Mouse (Mus musculus) lung, postnatal 25 days (tissue): ENCODE results near the gene Gsg1l.

Experiments used
- DNase-seq: peaks from one replicate; pipeline ENCODE4 v3.0.0; 2022; ENCODE audit warnings: low spot score

The Gsg1l gene

DNA sequence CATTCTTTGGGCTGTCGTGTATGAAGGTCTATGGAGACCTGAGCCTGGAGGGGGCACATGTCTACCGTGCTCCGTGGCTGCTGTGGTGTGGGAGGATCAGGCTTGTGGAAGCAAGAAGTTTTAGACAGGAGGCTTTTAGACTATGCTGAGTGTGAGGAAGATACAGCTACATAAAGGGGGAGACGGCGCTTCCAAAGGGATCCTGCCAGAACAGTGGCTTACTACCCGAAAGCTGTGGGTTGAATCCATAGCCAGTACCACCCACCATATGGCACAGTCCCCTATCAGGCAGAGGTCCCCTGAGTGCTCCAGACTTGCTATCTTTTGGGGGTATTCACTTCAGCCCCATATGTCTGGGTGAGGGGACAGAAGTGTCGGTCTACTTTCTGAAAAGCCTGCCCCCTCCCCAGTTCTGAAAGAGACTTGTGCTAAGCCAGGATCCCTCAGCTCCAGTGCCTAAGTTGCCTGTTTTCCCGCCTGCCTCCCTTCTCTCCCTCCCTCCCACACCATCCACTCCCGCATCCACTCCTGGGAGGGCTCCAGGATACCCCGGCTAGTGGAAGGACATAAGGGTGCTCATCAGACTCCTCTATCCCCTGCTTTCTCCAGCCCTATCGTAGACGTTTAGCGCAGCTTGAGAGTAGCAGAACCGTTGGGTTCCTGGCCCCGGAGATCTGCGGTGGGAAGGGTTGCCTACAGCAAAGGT is 1.1 kb downstream of the Gsg1l start:
- no peak for DNase-seq

DNA sequence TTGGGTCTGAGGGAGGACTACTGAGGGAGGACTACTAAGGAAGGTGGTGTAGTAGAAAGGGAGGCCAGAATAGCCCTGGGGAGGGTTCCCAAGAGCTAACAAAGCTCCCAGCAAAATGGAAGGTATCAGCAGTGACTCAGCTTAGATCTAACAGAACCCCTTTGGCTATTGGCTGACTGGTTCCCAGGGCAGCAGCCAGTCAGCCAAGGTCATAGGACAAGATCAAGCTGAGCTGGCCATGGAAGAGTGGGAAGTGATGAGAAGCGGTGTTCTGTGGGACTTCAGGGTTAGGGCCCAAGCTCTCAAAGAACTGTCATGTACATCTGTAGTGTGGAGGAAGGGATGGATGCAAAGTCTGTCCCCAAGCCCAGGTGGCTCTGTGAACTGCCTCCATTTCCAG is 5.3 kb downstream of the Gsg1l start:
- no peak for DNase-seq

DNA sequence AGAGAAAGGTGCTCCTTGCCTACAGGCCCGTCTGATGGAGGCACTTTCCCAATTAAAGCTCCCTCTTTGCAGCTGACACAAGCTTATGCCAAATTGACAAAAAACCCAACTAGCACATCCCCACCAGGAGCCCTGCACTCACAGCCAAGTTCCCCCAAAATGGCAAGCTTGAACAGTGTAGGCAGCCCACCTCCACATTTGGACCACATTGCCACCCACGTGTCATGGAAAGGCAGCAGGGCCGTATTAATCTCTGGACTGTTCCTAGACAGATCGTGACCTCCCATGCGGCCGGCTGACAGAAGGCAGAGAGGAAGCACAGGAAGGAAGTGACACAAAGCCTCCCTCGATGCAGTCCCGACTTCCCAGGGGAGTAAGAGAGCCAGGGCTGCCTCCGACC is 7.2 kb downstream of the Gsg1l start:
- no peak for DNase-seq

DNA sequence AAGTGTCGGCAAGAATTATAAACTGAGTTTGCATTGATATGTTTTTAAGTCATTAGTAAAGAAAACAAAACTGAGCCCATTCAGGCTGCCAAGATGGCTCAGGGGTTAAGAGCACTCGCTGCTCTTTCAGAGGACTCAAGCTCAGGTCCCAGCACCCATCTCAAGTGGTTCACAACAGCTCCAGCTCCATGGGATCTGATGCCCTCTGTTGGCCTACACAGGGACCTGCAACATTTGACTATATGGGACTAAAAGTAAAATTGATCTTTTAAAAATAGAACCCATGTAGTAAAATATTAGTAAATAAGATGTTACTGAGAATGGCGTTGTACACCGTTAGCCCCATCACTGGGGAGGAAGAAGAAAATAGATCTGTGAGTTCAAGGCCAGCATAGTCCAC is 11.9 kb downstream of the Gsg1l start:
- no peak for DNase-seq

DNA sequence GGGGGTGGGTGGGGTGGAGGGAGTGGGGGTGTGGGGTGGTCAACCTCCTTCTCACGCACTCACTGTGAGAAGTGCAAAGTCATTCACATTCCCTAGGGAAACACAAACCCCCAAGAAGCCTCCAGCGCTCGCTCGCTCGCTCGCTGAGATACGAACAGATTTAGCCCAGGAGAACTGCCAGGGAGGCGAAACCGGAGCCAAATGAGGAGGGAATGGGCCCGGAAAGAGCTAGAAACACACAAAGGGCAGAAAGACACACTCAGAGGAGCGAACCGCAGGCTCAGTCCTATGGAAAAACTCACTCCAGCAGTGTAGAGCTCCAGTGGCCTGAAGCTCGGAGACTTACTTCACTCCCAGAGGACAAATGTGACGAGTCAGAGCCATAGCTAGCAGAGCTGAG is 15.4 kb downstream of the Gsg1l start:
- DNase-seq: no peak

DNA sequence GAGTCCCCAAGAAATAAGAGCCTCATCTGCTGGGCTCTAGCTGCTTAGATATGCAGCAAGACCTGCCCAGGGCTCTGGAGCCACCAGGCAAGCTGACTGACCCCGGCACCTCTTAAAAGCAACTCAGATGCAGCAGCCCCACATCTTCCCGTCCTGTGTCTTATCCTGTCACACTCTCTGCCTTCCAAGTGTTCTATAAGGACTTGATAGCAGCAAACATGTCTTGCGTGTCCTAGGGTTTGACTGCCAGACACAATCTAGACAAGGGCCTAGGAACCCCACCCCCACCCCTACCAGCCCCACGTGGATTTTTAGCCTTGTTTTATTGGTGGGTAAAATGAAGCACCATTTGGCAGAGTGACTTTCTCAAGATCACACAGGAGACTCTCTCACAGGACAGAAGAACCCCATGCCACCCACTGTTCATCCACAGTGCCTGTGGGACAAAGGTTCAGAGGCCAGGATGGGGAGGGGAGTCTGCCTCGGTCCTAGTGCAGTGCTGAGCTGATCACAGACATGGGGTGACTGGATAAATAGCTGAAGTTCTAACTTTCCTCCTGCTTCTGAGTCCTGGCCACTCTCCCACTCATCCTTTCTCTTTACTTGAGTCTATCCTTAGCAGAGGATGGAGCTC is 16.9 kb downstream of the Gsg1l start:
- no peak for DNase-seq

DNA sequence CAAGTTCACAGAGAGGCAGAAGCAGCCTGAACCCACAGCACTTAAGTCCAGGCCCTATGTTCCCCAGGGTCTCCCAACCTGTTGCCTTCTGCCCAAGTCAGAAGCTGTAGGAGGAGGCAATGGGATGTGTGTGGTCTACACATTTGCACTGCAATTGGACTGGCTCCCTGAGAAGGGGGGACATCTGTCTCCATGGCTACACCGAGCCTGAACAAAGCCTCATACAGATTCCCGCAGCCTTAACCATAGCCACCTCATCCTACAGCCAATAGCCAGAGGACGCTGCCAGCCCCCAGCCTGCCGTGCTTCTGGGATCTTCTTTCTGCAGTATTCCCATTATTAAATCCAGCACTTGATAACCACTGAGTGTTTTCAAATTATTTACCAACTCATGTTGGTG is 20.0 kb downstream of the Gsg1l start:
- no peak for DNase-seq

DNA sequence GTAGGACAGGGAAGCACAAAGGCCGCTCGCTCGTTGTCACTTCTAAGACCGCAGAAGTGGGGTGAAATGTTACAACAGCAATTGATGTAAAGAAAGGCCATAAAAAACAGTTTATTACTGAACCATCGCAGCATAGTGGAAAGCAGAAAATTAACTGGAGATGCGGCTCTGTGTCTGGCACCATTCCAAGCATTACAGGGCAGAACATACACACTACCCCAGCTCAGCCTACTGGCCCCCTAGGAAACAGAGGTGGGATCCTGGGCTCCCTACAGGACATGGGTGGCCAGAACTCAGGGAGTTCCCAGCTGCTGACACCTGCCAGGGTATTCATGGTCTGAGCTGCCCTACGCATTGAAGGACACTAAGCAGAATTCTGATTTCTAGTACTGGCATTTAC is 23.3 kb downstream of the Gsg1l start:
- DNase-seq: no peak

DNA sequence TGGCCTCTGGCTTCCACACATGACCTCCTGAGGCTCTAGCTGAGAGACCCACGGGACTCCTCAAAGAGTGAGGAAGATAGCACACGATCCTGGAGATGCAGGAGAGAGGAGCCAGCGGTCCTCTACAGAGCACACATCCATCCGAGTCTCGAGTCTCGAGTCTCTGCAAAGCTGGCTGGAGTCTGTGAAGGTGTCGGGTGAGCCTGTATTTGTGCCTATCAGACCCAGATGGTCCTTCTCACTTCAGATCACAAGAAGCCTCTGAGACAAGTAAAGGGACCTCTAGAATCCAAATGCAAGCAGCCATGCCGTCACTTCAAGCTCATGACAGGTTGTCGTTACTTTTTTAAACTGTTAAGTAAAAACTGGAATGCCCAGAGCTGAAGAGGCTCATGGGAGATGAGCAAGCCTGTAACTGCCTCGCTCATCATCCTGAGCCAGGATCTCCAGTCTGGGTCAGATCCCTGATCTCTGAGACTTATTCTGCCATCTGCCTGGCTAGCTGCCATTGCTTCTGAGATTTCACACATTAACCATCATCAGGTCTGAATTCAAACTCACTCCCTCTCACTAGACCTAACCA is 24.8 kb downstream of the Gsg1l start:
- no peak for DNase-seq

DNA sequence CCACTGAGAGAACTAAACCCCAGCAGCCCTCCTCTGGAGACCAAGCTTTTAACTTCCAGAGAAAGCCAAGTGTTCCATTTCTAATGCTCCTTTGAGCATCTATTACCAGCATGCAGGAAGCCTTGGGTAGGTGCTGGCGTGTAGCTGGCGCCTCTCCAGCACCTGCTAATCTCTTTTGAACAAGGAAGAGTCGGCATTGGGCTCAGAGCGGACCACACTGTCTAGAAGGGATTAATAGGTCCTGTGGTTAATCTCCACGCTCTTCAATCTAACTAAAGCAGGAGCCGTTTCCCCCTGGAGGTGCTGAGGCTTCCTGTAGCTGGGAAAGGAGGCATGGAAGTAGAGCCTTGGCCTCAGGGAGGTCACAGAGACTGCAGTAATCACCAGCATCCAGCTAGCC is 27.6 kb downstream of the Gsg1l start:
- DNase-seq: no peak

DNA sequence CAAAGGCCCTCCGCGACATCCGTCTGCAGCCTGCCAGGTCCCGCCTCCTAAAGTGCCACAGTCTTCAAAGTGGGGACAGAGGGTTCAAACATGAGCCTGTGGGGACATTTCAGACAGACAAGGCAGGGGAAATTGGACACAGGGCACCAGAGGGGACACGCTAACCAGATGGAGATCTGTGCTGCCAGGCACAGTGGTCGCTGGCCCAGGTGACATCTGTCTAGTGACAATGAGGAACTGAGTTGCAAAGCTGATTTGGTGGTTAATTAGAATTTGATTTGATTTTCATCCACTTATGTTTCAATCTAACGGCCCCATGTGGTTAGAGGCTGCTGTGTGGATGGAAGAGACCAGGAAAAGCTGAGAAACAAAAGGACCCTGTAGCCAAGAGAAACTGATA is 28.6 kb downstream of the Gsg1l start:
- DNase-seq: no peak

DNA sequence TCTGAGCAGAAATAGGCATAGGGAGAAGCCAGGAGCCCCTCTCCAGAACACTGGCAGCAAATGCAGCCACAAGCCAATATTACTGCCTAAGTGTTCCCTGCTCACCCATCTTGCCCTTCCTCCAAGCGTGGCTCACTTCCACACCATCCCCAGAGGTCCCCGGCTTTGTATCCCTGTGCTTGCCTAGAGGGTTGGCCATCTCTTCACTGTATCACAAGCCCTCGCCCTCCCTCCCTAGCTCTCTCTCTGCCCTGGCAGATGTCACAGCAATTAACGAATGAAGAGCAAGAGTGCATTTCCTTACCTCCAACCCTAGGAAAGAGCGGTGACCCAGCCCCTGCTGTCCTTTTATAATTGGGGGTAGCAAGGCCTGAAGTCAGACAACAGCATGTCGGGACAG is 30.3 kb downstream of the Gsg1l start:
- no peak for DNase-seq

DNA sequence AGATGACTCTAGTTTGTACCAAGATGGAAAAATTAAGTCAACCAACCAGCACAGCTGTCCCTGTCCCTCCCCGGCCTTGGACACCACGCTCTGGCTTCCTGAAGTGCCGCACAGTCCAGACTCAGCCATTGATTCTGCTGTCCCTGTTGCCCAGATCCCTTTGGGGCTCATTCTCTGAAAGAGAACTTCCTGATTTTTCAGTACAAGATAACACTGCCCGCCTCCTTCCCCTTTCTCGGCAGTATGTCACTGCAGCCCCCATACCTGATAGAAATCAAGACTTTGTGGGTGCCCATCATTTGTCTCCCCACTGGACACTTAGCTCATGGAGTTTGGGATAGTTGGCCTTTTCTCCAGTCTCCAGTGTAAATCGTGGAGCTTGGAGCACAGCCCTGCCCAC is 37.1 kb downstream of the Gsg1l start:
- DNase-seq: no peak

DNA sequence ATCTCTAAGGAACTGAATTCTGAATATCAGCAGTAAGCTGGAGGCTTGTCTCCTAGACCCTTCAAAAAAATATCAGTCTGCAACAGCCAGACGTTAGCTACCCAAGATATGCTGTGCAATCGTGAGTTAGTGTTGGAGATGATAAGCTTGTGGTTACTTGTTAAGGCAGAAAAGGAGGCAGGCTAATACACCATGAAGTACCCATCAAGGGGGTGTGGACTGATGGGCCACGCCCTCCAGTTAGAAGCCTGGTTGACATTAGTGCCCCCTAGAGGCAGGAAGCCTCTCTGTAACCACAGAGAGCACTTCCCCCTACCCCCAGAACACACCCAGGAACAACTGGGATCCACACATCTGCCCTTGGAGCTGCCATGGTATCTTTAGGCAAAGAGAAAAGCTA is 39.9 kb downstream of the Gsg1l start:
- DNase-seq: no peak

DNA sequence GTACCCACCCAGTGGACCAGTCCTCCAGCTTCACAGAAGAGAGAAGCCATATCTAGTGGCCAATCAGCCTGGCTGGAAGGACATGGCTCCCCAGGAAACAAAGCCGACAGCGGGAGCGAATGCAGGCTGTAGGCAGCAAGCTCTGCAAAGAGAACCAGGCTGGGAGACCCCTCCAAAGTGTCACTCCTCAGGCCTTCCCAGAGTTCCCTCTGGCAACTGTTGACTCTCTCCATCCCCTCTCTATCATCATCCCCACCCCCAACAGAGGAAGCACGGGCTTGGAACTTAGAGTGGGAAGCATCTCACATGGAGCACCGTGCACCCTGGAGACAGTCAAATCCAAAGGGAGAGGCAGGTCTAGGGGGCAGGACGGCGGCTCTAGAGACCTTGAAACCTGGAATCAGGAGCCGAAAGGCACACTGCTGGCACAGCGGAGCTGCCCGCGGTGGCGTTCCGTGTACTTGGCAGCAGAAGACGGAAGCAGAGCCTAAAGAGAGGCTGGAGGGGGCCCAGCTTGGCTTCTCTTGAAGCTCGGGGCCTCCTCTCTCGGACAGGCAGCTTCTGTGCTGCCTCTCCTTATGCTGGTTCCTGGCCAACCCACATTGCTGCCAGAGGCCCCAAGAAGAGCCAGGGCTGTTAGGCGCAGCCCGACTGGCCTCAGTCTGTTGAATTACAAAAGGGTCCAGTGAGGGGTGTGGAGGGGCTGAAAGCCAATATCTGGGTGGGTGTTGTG is 41.3 kb downstream of the Gsg1l start:
- peak; percentile 7 for DNase-seq

DNA sequence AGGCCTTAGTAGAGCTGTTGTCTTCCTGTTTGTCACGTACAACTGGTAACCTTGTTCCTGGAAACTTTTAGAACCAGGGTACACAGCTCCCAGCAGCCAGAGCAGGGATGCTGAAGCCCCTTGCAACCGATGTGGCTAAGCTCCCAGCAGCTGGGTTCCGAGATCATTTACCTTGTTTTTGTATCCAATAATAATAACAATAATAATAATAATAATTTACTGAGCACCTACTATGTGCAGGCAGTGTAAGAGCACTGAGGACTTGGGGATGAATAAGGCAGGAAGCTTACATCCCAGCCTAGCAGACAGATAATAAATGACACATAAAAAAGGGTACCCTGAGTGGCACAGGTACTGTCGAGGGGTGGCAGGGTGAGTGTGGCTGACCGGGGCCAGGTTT is 42.4 kb downstream of the Gsg1l start:
- DNase-seq: no peak

DNA sequence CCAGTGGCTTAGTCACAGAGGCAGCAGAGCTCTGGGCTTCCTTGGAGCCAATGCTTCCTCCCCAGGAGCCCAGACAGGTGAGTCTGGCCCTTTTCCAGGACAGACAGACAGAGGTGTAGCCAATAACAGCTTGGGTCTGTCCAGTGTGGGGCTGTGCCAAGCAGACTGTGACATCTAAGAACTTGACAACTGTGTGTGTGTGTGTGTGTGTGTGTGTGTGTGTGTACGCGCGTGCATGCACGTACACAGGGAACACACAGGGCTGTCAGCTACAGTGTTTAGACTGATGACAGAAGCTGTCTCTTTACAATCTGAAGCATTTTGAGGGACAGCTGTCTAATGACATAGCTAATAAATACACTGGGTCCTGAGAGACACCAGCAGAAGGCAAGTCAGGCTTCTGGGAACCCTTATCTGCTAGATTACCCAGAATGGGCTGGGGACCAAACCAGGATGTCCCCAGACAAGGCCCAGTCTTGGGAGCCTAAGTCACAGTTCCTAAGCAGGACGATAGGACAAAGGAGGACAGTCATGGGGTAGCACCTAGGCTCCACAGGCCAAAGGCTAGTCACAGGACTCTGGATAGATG is 42.9 kb downstream of the Gsg1l start:
- DNase-seq: no peak

DNA sequence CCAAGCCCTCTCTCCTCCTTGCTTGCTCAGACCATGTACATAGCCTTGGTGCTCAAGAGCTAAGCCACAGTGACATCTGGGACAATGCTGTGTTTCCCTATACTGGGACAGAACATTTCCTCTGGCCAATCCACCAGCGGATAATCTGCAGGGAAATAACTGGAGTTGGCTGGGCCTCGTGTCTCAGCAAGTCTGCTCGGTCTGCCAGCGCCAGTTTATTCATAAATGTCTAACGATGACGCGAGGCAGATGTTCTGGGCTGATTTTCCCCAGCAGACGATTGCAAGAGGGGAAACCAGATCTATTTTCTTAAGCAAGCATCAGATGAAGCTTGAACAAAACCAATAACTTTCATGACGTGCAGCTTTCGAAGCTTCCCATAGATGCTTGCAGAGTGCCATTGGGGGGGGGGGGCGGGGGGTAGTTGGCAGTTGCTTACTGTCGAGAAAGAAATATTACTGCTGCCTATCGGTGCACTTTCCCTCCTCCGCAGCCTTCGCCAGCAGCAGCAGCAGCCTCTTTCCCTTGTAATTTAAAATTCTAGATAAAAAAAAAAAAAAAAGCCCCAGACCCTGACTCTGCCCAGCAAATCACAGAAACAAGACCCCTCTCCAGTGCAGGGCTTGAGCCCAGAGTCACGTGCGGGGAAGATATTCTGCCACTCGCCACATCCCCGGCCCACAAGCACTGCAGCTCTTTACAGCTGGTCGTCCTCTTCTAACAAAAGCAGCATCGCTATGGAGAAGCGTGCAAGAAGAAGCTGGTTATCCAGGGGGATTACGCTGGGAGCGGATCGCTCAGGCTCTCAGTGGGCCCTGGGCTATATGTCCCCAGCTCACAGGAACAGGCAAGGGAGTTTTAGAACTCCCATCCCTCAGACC is 43.6 kb downstream of the Gsg1l start:
- DNase-seq: peak; percentile 23

DNA sequence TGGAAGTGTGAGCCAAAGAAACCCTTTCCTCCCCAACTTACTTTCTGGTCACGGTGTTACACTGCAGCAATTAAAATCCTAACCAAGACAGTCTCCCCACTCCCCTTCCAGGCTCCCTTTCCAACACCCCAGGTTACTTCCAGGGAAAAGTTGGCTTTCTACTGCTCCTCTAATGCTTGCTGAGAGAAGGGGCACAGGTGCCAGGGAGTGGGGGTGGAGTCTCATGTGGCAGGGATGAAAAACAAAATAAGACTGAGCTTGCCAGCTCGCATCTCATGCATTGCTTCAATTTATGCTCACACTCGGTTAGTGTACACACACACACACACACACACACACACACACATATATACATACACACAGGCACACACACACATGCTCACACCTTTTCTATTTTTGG is 46.9 kb downstream of the Gsg1l start:
- DNase-seq: no peak

DNA sequence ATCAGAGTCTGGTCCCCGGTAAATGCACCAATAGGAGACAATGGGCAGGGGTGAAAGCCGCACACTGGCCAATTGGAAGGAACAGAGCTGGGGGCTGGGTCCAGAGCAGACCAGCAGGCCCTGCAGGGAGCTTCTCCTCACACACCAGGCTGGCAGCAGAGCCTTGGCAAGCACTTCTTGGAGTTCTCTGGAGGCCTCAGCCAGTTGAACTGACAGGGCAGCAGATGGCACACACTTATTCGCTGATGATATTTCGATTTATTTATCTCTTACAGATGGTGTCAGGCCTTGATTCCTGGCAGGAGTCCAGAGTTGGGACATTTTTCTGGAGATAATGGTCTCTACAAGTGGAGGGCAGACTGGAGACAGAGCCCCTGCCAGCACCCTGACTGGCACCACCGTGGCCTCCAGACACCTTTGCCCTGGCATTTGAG is 49.4 kb downstream of the Gsg1l start:
- no peak for DNase-seq

DNA sequence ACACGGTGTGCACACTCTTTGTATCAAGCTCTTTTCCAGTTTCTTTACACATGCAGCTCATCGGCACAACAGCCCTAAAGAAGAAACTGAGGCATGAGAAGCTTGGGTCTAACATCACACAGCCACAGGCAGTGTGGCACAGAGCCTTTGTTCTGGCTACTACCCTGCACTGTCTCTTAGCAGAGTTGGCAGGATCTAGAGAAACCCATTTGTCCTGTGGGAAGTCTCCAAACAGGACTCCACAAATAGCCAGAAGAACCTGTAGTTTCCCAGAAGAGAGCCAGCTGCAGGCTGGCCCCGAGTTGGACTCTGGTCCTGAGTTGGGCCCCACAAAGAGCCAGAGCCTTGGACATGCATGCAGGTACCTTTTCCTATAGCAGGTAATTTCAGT is 49.9 kb downstream of the Gsg1l start:
- DNase-seq: no peak
